Mouse (Mus musculus) ovary, adult 18-20 months (tissue): ENCODE measurements around the gene Nrp1.

Experiments
- DNase-seq: peaks from one replicate; pipeline ENCODE4 v3.0.0; 2022; ENCODE audit warnings: low spot score, mixed read lengths

Nrp1 gene

DNA sequence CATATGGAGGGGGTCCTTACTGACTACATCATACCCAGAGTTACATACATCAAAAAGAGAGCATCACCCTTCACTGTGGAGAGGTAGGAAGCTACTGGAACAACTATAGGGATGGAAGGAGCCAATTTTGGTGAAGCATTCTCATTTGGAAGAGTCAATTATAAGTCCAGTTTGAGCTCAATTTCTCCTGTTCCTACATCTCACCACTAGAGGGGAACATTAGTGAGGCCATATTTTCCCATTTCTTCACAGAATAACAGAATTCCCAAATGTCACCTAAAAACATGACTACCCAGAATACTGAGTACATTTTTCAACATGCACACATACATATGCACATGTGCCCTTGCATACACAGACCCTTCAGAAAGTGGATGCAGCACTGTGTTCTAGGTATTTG lies 152.6 kb downstream of the Nrp1 start:
- DNase-seq: no peak

DNA sequence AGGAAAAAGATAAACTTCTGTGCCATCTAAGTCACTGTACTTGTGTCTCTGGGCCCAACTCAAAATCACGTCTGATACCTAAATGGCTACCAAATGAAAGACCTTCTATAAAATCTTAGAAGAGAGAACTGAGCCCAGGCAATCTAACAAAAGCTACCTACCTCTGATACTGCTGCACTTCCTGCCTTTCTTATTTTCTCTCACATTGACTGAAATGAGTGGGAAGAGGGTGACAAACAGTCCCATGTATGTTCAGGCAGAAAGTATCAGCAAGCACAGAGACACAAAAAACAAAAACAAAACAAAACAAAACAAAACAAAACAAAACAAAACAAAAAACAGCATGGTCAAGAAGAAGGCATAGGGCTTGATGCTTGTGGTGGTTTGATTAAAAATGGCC lies 153.3 kb downstream of the Nrp1 start:
- DNase-seq: no peak

DNA sequence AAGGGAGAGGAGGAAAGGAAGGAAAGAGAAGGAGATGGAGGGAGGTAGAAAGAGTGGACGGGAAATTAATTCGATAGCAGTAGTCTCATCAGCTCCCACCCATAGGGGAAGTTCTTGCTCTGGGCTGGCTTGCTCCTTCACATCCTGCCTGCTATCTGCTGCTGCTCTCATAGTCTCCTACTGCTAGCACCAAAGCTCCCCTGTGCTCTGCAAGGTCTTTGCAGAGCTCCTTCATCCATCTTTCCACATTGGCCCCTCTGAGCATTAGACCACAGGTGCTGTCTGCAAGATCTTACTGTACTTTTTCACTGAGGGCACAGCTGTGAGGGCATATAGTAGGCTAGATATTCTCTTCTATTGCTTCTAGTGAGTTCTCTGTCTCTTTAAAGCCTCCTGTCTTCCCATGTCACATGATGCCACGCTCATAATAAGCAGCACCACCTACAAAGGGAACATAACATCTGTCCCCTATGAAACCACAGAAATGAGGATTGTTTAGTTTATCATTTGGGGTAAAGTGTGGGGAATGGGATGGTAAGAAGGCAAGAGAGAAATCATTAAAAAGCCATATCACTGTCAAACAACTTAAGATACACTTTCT lies 158.5 kb downstream of the Nrp1 start:
- DNase-seq: no peak

DNA sequence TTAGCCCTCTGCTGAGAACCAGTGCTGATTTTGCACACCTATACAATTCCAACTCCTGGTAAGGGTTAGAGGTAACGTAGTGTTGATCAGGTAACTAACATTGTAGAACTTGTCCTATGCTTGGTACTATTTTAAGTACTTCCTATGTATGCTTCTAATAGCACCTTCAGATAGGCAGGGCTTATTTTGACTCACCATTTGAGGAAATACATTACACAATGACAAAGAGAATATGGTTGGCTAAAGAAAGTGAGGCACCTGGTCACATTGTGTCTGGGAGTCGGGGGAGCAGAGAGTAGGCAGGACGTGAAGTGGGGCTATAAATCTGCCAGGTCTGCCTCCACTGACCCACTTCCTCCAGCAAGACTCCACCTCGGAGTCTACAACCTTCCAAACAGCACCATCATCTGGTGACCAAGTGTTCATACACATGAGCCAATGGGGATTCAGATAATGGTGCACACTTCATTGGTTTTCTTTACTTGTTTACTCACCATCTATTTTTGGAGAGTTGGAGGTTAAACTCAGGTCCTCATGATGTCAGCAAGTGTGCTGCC lies 159.2 kb downstream of the Nrp1 start:
- DNase-seq: no peak

DNA sequence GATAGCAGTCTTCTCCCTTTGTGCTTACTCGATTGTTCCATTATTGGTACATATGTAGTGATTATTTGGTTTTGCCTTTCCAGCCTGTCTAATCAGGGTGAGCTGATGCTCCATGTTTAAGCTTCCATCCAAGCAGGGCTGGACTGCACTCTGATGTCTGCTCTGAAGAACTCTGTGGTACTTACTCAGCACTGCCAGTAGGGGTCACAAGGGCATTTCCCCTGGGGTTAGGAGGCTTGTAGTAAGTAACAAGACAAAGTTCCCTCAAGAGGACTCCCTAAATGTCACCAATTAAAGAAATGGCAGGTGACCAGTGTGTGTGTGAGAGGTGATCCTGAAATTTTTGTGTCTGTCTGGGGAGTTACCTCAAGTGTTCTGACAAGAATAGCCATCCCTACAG lies 161.0 kb downstream of the Nrp1 start:
- DNase-seq: no peak

DNA sequence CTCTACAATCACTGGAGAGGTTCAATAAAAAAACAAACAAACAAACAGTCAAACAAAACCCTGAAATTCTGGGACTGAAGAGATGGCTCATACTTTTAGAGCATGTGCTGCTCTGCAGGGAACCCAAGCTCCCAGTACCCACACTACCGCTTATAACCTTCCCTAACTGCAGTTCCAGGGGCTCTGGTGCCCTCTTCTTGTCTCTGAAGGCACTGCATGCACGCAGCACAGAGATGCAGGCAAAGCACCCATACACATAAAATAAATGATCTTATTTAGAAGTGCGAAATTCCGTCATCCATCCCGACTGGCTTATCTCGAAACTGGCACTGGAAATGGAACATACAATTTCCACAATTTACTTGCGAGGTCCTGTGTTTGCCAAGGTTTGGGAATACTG lies 165.4 kb downstream of the Nrp1 start:
- no peak for DNase-seq

DNA sequence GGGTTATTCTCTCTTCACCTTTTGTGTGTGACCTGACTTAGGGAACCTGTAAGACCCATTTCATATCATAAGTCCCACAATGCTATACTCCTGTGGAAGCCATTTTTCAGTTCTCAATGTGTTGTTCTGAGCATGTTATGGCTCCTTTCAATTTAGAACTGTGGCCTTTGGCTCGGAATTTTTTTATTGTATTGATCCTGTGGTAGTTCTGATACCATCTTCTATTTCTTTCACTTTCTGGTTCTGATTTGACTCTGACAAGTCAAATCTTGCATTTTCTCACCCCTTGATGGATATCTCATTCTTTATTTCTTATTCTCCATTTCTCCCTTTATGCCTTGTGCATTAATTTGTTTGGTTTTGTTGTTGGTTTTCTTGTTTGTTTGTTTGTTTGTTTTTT lies 167.5 kb downstream of the Nrp1 start:
- DNase-seq: no peak

DNA sequence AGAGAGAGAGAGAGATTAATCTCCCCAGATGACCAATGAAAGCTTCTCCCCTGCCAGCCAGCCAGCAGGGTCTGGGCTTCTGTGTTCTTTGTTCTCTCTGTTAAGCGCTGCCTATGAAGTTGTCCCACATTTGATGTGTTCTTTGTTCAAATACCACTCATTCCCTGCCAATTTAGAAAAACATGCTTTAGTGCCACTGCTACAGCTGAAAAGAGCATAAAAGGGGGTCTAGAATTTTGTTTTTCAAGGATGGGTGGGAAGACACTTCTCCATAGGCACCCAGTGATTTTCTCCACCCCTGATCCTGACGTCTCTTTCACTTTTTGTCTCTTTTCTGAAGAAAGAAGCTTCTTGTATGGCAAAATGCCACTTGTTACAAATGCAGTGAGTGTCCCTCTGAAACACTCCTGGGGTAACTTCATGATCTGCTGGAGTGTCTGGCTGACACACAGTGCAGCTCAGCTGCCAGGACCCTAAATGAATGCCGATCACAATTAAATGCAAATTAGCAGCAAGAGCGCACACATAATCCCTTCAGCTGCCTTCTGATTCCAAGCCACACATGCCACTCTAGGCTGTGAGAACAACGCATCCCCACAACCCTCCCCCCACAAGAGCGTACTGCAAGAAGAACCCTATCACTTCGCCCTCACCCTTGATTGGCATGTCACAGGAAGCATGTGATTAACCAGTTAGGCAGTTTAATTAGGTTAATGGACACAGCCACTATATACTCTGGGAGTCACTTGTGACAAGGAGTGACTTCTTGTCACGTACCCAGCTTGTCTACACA lies 170.4 kb downstream of the Nrp1 start:
- DNase-seq: no peak

DNA sequence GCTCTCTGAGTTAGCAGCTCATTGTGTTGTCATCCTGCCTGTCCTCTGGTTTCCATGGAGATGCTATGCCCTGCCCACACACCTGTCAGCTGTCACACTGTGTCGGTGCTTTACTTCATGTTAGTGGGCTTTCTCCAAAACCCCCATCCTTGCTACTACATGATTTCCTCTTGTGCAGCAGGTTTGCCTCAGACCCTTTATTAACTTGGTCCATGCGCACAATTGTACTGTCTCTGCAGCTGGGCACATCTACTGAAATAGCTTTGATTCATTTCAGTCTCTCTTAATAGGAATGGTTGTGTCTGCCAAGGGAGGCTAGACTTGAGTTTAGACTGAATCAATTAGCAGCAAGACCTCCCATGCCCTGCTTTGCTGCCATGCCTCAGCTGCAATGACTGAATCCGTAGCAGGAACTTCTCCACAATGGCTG lies 176.1 kb downstream of the Nrp1 start:
- no peak for DNase-seq

DNA sequence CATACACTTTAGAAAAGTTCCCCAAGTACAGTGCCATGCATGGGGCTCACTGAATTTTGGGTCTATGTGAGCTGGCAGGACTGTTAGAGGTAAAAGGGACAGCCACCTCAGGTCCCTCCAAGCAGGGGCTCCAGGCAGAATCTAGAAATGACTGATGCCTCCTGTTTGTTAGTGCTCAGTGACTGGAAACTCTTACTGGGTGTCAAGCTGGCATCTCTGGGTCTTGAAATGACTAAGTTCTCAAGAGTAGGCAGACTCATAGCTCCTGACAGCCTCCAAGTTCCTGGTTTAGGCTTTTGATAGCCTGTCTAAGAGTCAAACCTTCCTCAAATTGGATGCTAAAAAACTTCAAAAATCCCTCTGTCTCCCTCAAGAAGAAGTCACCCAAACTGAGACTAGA lies 177.3 kb downstream of the Nrp1 start:
- no peak for DNase-seq

DNA sequence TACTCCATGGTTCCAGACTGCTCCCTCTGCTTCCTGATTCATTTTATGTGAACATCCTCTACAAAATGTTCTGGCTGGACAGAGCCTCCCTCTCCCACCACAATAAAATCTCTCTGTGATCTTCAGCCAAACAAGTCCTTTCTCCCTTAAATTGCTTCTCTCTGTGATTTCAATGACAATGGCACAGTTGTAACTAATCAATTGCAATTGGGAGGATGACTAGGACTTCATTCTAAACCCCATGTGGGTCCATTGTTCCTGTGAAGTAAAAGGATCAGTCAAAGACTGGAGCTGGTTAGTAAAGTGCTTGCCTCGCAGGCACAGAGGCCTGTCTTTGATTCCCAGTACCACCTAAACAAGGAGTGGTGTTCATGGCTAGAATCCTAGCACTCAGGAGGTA lies 180.0 kb downstream of the Nrp1 start:
- DNase-seq: no peak

DNA sequence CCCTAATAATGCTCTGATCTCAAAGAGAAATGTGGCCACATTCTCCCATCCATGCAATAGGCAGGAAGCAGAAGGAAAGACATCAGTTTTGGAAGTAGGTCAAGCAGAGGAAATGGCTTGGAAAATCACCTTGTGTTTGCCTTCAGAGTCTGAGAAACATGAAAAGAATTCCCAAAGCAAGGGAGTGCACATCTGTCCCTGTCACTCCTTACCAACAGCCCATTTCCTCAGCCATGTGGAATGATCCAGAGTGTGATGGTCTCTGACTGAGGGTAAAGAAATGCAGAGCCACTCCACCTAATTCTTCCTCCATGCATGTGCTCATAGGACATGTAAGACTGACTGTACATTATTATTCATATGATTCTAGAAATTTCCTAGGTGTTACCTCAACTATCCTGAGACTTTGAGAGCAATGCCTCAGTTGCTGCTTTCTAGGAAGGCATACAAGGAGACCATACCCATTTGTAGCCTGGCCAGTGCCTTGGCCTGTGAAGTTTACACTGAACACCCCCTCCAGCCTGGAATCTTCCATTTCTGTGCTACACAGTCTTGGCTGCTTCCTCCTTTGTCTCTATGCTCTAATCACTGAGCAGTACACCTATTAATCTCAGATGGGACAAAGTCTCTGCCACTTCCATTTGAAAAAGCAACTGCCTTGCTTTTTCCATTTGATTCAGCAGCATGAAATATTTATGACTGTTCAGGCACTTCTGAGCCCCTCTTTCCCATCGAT lies 183.1 kb downstream of the Nrp1 start:
- DNase-seq: no peak

DNA sequence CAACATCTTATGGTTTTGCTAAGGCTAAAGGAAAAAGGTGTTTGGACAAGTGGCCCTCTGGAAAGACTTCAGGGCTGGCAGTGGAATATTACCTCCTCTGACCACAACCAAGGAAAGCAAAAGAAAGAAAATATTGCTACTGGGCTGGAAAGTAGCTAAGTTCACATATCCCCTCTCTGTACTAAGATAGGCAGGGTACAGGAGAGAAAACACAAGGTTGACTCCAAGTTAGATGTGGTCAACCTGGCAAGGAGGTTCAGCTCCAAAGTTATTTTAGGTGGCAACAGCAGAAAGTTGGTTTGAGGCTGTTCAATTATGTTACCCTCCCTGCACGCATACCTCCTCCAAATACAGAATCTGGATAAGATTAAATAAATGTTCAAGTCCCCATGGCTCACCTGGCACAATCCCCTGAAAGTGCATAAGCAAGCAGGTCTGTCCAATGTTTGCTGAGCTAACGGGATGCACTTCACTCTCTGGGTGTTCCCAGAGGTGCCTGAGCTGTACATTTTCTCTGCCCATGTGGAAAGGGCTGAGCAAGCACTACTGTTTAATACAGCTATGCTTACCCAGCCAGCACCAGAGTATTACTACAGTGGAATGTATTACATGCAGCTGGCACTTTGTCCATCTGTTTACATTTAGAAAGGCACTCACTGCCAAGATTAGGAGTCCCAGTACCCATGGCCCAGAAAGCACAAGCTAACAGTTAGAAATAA lies 185.9 kb downstream of the Nrp1 start:
- no peak for DNase-seq

DNA sequence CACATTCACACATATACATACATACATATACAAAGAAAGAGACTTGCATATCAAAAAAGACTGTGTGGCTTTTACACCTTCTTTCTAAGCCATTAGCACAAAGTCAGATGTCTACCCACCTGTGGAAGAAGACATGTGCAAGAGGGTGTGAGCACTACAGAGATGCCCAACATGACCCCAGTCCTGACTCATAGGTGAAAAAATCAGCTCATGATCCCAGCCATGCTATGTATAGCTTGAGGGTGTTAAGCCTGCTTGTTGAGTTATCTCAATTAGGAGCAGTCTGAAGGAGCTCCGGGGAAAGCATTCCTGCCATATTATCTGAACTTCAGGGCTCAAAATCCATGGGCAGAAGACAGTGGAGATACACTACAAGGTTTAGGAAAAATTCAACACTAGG lies 187.9 kb downstream of the Nrp1 start:
- no peak for DNase-seq

DNA sequence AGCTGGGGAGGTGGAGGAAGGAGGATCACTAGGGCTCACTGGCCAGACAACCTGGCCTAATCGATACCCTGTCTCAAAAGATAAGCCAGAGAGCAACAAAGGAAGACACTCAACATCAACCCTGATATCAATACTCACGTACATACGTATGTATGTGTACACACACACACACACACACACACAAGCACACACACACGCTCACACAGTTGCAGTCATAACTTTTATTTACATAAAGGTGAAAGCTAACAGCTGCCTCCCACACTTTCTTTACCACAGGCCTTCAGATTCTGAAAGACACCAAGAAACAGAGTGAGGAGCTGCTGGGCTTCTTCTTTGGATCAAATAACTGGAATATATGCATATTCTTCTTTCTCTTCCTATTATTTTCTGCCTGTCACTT lies 189.0 kb downstream of the Nrp1 start:
- DNase-seq: no peak

DNA sequence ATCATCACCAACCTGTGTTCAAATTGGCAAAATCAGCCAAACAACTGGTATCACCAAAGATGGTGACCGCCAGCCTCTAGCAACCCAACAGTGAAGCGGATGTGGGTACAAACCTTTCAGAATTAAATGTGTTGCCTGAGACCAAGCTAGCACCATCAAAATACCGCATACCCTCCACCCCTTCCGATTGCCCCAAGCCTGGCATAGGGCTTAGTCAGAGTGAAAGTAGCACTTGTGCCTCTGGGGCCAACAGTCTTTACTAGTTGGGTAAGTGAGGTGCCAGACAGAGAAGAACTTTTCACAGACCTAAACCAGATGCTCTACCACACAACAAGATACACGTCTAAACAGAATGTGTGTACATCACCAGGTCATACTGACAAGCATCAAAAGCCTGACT lies 191.3 kb downstream of the Nrp1 start:
- DNase-seq: no peak

DNA sequence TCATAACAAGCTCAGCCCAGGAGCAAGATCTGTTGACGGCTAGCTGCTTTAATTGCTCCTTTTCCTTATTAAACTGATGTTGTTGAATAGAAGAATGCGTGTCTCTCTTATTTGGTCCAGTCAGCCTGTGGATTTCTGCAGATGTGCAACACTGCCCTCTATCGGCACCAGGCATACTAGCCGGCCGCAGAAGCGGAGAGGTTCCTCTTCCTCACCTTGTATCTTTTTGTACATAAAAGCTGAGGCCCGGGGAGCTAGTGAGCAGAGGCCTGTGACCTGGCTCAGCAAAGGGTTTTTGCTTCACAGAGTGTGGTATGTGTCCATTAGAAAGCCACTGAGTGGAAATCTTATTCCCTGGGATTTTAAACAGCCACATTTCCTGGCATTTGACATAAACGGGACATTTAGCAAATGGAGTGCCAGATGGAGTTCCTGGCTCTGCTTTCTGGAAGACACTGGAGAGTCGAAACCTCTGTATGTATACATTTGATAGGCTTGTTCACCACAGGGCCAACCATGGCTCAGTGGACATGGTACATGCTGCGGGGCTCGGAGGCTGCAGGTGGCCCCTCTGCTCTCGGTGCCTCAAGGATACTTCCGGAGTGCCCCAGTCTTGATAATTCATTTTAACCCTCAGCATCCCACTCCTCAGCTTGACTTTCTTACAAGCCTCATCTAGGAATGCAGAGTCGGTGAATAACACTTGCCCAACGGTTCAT lies 193.2 kb downstream of the Nrp1 start:
- peak; percentile 20 for DNase-seq
